Mouse (Mus musculus) midbrain, embryonic 12.5 days (tissue): ENCODE measurements at regions not wholly inside any gene's neighbourhood (a gene's known extent, or its start where the extent isn't known, plus 50 kb on each side); places are given as distances from the start of the nearest gene placed in this dataset.
A peak's percentile ranks its signal among the peaks of the same experiment; 100 is the strongest.

Source experiments
- ATAC-seq: fragments of 200-750 bp; cut with Nextera tagmentation; 2 replicates; pipeline ENCODE4 v1.8.0; 2017; ENCODE audit warnings: low read depth, moderate TSS enrichment, moderate library complexity; ENCODE audit not compliant: low FRiP score
- H3K27ac ChIP-seq: fragments of 300-500 bp; sonication (generic); replicated peaks from 2 replicates; pipeline ENCODE4 v1.5.1; 2016; ENCODE audit warnings: mild to moderate bottlenecking
- H3K27me3 ChIP-seq: fragments of 300-500 bp; sonication (generic); 2 replicates; pipeline ENCODE4 v1.6.1; 2016; ENCODE audit warnings: mild to moderate bottlenecking
- H3K36me3 ChIP-seq: fragments of 300-500 bp; sonication (generic); 2 replicates; pipeline ENCODE4 v1.6.1; 2016
- H3K4me1 ChIP-seq: fragments of 300-500 bp; sonication (generic); 2 replicates; pipeline ENCODE4 v1.6.1; 2016
- H3K4me2 ChIP-seq: fragments of 300-500 bp; sonication (generic); replicated peaks from 2 replicates; pipeline ENCODE4 v1.6.1; 2016; ENCODE audit warnings: mild to moderate bottlenecking, moderate library complexity
- H3K4me3 ChIP-seq: fragments of 300-500 bp; sonication (generic); 2 replicates; pipeline ENCODE4 v1.5.1; 2016; ENCODE audit warnings: mild to moderate bottlenecking
- H3K9ac ChIP-seq: fragments of 300-500 bp; sonication (generic); replicated peaks from 2 replicates; pipeline ENCODE4 v1.6.1; 2016; ENCODE audit warnings: mild to moderate bottlenecking, moderate library complexity
- H3K9me3 ChIP-seq: fragments of 300-500 bp; sonication (generic); 2 replicates; pipeline ENCODE4 v1.6.1; 2016; ENCODE audit warnings: mild to moderate bottlenecking
- WGBS: fragments of 180-500 bp; shearing (Covaris S2); methylation state at CpG from one replicate; pipeline ENCODE4 v1.1.7; 2016; 5-methylcytosine and 5-hydroxymethylcytosine counted together

- Histone ChIP-seq H3K4me3 (no peak overlapping the region), H3K4me1 (peaks cover 31% of the 10 kb centered on the region; the same call in 1 of the 2 replicates), H3K36me3 (no peaks in the 10 kb centered on the region), H3K27me3 (no peaks in the 10 kb centered on the region), H3K9ac (no peak overlapping the region), H3K4me2 (no peak overlapping the region), H3K9me3 (no peaks in the 10 kb centered on the region), H3K27ac (no peak overlapping the region)
- ATAC-seq = no peak
- 80% methylated on average over 2 of the region's 2 CpGs for WGBS
Observed at GRCm38 (mm10) chr8:89325751-89326351, 281.9 kb upstream of the Sall1 start.

GRCm38 (mm10) chr8:89325248-89325645 lies 281.3 kb upstream of the Sall1 start:
- no peak overlapping the region for H3K4me2 ChIP-seq
- H3K4me3 ChIP-seq = no peak overlapping the region
- H3K9me3 ChIP-seq = no peaks in the 10 kb centered on the region
- WGBS = 87% methylated on average over 5 of the region's 5 CpGs
- no peak overlapping the region for H3K9ac ChIP-seq
- H3K27me3 ChIP-seq = no peaks in the 10 kb centered on the region
- ATAC-seq = no peak
- H3K36me3 ChIP-seq = no peaks in the 10 kb centered on the region
- H3K4me1 ChIP-seq = peaks cover 26% of the 10 kb centered on the region; the same call in 1 of the 2 replicates
- no peak overlapping the region for H3K27ac ChIP-seq

GRCm38 (mm10) chr8:89324462-89325247 lies 280.7 kb upstream of the Sall1 start:
- 70% methylated on average over 12 of the region's 12 CpGs for WGBS
- Histone ChIP-seq H3K9me3 (no peaks in the 10 kb centered on the region), H3K27me3 (no peaks in the 10 kb centered on the region), H3K4me2 (no peak overlapping the region), H3K4me1 (peaks cover 20% of the 10 kb centered on the region; the same call in 1 of the 2 replicates), H3K4me3 (no peak overlapping the region), H3K27ac (no peak overlapping the region), H3K36me3 (no peaks in the 10 kb centered on the region), H3K9ac (no peak overlapping the region)
- ATAC-seq = no peak

GRCm38 (mm10) chr8:89317514-89318289 lies 273.7 kb upstream of the Sall1 start:
- 29% methylated on average over 18 of the region's 18 CpGs for WGBS
- Histone ChIP-seq H3K27ac (no peak overlapping the region), H3K27me3 (no peaks in the 10 kb centered on the region), H3K4me2 (peak overlapping the region; percentile 34), H3K4me3 (no peak overlapping the region), H3K4me1 (peaks cover 24% of the 10 kb centered on the region), H3K9me3 (no peaks in the 10 kb centered on the region), H3K36me3 (no peaks in the 10 kb centered on the region), H3K9ac (no peak overlapping the region)
- no peak for ATAC-seq

GRCm38 (mm10) chr8:89316566-89317175 lies 272.7 kb upstream of the Sall1 start:
- H3K27ac ChIP-seq = no peak overlapping the region
- peaks cover 24% of the 10 kb centered on the region for H3K4me1 ChIP-seq
- WGBS = 45% methylated on average over 12 of the region's 12 CpGs
- H3K9ac ChIP-seq = no peak overlapping the region; the same call in 1 of the 2 replicates
- no peaks in the 10 kb centered on the region for H3K36me3 ChIP-seq
- no peak overlapping the region for H3K4me3 ChIP-seq
- no peaks in the 10 kb centered on the region for H3K27me3 ChIP-seq
- no peak overlapping the region for H3K4me2 ChIP-seq
- no peak for ATAC-seq
- no peaks in the 10 kb centered on the region for H3K9me3 ChIP-seq

DNA sequence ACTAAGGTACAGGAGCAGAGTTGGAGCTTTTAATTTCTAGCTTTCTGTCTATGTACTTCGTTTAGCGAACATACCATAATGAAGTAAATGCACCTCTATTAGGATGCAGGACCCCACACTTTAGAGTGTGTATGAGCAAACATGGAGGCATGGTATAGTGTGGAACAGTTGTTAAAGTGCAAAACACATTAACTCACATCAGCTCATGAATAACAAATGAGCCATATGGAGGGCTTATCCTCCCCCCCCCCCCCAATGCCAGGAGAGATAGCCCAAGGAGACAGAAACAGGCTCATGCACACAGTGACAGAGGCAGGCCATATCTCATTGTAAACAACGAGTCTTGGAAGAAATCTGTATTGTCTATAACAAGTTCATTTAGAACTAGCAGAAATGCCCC lies 270.9 kb upstream of the Sall1 start:
- 83% methylated on average over 3 of the region's 3 CpGs for WGBS
- H3K27me3 ChIP-seq = no peaks in the 10 kb centered on the region
- ATAC-seq = no peak
- H3K4me2 ChIP-seq = no peak overlapping the region
- peaks cover 33% of the 10 kb centered on the region for H3K4me1 ChIP-seq
- H3K36me3 ChIP-seq = no peaks in the 10 kb centered on the region
- H3K9me3 ChIP-seq = no peaks in the 10 kb centered on the region
- H3K27ac ChIP-seq = no peak overlapping the region
- no peak overlapping the region for H3K4me3 ChIP-seq
- no peak overlapping the region for H3K9ac ChIP-seq

DNA sequence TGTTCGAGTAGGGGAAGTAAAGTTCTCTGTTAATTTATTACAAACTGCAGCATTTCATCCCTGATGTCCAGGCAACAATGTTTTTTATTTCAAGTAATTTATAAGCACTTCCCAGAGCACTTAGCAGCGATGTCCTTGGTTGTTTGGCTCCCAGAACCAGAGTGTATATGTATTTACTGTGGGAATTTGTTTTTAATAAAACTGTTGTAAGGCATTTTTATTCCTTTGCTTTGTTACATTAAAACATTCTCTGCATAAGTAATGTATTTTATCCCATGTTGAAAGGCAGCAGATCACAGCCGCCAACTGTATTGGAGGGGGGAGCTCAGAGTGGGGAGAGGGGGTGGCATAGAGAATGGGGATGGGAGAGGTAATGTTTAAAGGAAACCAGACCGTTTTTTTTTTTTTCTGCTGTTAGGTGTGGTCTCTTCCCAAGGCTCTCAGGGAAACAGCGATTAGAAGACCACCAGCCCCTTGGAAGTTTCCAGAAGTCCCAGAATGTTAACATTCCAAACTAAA lies 266.8 kb upstream of the Sall1 start:
- Histone ChIP-seq H3K27me3 (no peaks in the 10 kb centered on the region), H3K4me2 (0 out of 2 replicates have a peak overlapping the region, but pooled peaks have one; percentile 4), H3K9me3 (no peaks in the 10 kb centered on the region), H3K27ac (peak overlapping the region; percentile 15; the same call in 1 of the 2 replicates), H3K36me3 (no peaks in the 10 kb centered on the region), H3K4me3 (no peak overlapping the region), H3K9ac (no peak overlapping the region), H3K4me1 (peaks cover 37% of the 10 kb centered on the region)
- 24% methylated on average over 5 of the region's 5 CpGs for WGBS
- ATAC-seq = no peak

GRCm38 (mm10) chr8:89309591-89309990 lies 265.6 kb upstream of the Sall1 start:
- Histone ChIP-seq H3K36me3 (no peaks in the 10 kb centered on the region), H3K9me3 (no peaks in the 10 kb centered on the region), H3K27ac (peak overlapping the region; percentile 65), H3K9ac (no peak overlapping the region), H3K4me2 (0 out of 2 replicates have a peak overlapping the region, but pooled peaks have one; percentile 8), H3K4me3 (no peak overlapping the region), H3K4me1 (peaks cover 34% of the 10 kb centered on the region), H3K27me3 (peaks cover 9% of the 10 kb centered on the region; the same call in 1 of the 2 replicates)
- WGBS = 3% methylated on average over 4 of the region's 4 CpGs
- no peak for ATAC-seq

DNA sequence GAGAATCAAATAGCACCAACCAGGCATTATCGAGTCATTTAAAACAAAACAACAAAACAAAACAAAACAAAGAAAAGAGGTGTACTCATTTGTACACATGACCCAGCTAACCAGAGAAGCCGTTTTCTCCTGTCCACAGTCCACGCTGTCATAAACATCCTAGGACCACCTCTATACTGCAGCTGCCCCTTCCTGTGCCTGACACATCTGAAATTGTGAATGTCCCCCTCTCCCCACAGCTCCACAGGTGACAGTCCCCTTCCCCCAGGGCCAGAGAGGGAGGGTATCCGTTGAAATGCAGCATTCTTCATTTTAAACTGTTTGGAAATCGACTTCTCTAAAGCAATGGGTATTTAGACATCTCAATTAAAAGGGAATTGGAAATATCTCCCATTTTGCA lies 265.0 kb upstream of the Sall1 start:
- 9% methylated on average over 5 of the region's 5 CpGs for WGBS
- H3K27me3 ChIP-seq = peaks cover 9% of the 10 kb centered on the region; the same call in 1 of the 2 replicates
- peaks cover 38% of the 10 kb centered on the region for H3K4me1 ChIP-seq
- H3K9me3 ChIP-seq = no peaks in the 10 kb centered on the region
- H3K4me2 ChIP-seq = peak overlapping the region; percentile 8; the same call in 1 of the 2 replicates
- ATAC-seq = peak; percentile 44; the same call in 1 of the 2 replicates
- H3K36me3 ChIP-seq = no peaks in the 10 kb centered on the region
- H3K27ac ChIP-seq = peak overlapping the region; percentile 65
- no peak overlapping the region for H3K9ac ChIP-seq
- no peak overlapping the region for H3K4me3 ChIP-seq

DNA sequence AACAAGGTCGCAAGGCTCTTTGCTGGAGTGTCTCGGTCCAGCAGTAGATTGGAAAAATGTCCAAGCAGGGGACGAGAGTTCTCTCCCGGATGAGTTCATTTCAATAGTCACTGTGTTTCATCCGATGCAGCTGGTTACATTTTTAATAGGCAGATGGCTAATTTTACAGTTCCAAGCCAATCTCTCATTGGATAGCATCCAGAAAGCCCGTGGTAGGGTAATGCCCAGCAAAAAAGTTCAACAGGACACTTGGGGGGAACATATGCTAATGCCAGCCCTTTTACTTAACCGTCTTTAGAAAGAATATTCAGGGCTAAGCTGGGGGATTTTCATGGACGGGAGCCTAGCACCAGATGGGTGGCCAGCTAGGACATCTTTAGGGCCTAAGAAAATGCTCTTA lies 264.6 kb upstream of the Sall1 start:
- 0 out of 2 replicates have a peak, but pooled peaks have one; percentile 12 for ATAC-seq
- no peaks in the 10 kb centered on the region for H3K36me3 ChIP-seq
- H3K27me3 ChIP-seq = peaks cover 9% of the 10 kb centered on the region; the same call in 1 of the 2 replicates
- 0 out of 2 replicates have a peak overlapping the region, but pooled peaks have one; percentile 8 for H3K4me2 ChIP-seq
- no peak overlapping the region for H3K9ac ChIP-seq
- WGBS = 15% methylated on average over 8 of the region's 8 CpGs
- no peak overlapping the region for H3K4me3 ChIP-seq
- H3K27ac ChIP-seq = peak overlapping the region; percentile 65
- H3K4me1 ChIP-seq = peaks cover 39% of the 10 kb centered on the region
- no peaks in the 10 kb centered on the region for H3K9me3 ChIP-seq

DNA sequence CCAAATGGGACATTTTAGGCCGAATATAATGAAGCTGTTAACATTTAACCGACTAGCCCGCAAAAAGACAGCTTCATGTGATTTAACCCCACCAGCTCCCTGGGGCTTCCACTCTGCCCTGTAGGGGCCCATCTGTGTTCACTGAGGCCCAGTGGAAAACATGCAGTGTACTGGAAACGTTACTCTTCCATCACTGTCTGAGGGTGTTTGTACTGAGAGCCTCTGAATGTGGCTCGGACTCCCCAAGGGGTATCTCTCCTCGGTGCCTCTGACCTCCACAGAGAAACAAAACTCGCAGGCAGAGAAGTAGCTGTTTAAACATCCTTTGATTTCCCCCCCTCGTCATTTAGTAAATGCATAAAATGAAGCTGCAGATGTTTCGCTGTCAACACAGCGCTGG lies 263.6 kb upstream of the Sall1 start:
- no peak overlapping the region for H3K27ac ChIP-seq
- H3K9ac ChIP-seq = no peak overlapping the region
- H3K9me3 ChIP-seq = no peaks in the 10 kb centered on the region
- H3K4me3 ChIP-seq = no peak overlapping the region
- H3K36me3 ChIP-seq = no peaks in the 10 kb centered on the region
- WGBS = 30% methylated on average over 10 of the region's 10 CpGs
- no peak for ATAC-seq
- H3K4me2 ChIP-seq = no peak overlapping the region
- H3K4me1 ChIP-seq = peaks cover 39% of the 10 kb centered on the region
- peaks cover 9% of the 10 kb centered on the region; the same call in 1 of the 2 replicates for H3K27me3 ChIP-seq
